Mouse (Mus musculus) frontal cortex, adult 2 months (tissue): Measurements from ENCODE around the gene Higd1c. TPM values are rescaled to one million over a fixed set of nuclear protein-coding genes. Genes with fewer than 3 reads are reported as not detected.
A peak's percentile ranks its signal among the peaks of the same experiment; 100 is the strongest.
"Not testable (repeated sequence)": the region's sequence is repeated elsewhere in the genome, so short reads cannot be mapped to it uniquely, and the experiment has no call there.

Experiments
- DNase-seq, 2 experiments: peaks; one replicate each; pipeline ENCODE4 v3.0.0; 2022; ENCODE audit warnings: low spot score in 1 of 2; ENCODE audit errors: extremely low spot score in 1 of 2
- polyA plus RNA-seq: library from polyadenylated mRNA; depleted of rRNA; stranded (reverse); fragments of >200 nt; gene quantifications from 2 replicates; pipeline ENCODE4 v1.2.3, GENCODE M21; 2012

Gene Higd1c
- polyA plus RNA-seq, 1 experiment, result not detected

DNA sequence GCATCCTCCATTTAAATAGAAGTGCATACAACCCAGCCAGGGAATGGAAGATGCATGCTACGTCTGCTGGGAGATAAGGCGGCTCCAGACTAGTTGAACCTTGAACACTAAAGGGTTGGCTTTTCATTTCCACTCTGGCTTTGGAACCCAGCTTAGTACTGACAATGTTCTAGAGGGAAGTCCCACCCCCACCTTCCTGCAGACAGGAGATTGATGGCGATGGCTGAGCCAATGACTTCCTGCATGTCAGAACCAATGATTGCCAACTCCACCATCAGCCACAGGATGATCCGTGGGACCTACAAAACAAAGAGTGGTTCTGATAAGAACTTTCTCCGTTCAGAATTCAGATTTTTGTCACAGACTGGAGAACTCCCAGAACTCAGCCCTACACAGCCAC is 41.7 kb downstream of the Higd1c start:
- no peak for DNase-seq

GRCm38 (mm10) chr15:100410918-100411672 is 46.8 kb downstream of the Higd1c start:
- no peak for DNase-seq

- no peak for DNase-seq
These were observed 47.4 kb downstream of the Higd1c start for GRCm38 (mm10) chr15:100411731-100412130.

GRCm38 (mm10) chr15:100413306-100413705 is 49.0 kb downstream of the Higd1c start:
- no peak for DNase-seq

GRCm38 (mm10) chr15:100414011-100414410 is 49.7 kb downstream of the Higd1c start:
- no peak for DNase-seq

DNA sequence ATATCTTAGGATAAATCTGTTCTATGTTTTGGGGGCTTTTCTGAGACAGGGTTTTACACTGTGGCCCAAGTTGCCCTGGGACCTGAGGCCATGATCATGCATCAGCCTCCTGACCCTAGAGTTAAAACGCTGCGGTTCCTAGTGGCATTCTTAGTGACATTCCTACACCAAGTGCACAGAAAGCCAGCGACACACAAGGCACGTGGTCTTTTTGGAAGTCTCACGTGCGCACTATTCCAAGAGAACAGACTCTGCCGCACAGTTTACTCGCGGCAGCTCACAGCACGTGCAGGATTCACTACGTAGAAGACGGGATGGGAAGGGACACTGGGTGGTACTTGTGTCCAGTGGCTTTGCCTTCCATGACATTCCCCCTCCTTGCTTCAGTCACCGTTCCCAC is 50.6 kb downstream of the Higd1c start:
- no peak for DNase-seq

GRCm38 (mm10) chr15:100415684-100416083 is 51.3 kb downstream of the Higd1c start:
- no peak for DNase-seq

GRCm38 (mm10) chr15:100417854-100418450 is 53.6 kb downstream of the Higd1c start:
- no peak for DNase-seq

GRCm38 (mm10) chr15:100419311-100419710 is 55.0 kb downstream of the Higd1c start:
- no peak for DNase-seq

- no peak for DNase-seq
These were observed 55.8 kb downstream of the Higd1c start for GRCm38 (mm10) chr15:100419901-100420745.

DNA sequence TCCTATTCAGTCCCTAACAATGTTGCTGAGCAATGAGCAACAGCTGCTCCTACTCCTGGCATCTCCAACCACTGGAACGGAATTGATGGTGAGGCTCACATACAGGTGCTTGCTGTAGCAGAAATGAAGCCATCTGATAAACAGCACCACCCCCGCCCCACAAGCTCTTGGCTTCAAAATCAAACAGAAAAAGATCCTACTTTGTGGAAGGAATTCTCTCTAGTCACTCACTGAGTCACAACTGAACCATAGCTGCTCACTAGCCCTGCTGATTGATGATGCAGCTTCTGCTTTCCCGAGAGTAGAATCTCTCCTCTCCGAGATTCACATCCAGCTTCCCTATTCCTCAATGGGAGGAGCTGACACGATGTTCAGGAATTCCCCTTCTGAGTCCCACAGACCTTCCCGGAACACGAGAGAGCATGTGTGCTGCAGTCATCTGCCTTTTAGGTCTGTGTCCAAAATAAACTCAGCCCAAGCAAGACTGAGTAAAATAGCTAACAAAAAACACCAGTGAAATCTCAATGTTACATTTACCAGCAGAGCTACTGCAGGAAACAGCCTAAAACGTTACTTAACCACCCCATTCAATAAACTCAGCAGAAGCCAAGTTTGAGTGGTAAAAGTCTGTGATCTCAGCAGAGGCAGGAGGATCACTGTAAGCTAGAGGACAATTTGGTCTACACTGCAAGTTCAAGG is 56.9 kb downstream of the Higd1c start:
- peak in 1 of 2 experiments; percentile 30 for DNase-seq

DNA sequence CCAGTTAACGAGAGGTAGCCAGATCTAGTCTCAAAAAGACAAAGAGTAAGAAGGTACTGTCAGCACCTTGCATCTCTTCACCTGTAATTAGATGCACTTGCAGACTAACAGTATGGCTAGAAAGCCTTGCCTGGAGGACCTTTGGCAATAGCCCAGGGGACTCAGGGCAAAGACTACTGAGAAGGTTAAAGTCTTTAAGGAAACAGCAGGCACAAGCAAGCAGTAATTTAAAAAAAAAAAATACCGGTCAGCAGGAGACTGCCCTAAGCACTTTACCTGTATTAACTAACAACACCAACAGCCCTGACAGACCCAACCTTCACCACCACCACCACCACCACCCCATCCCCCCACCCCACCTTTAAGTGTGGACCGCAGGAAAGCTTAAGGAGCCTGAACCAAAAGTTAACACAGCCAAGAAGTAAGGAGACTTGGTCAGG is 57.4 kb downstream of the Higd1c start, which contains the start of gene Gm5475:
Gene Gm5475 (plus strand): TSS at position 390 of the 440 bp plus-strand sequence.
- DNase-seq, result not testable (repeated sequence)

GRCm38 (mm10) chr15:100422476-100422875 is 58.1 kb downstream of the Higd1c start:
- no peak for DNase-seq

- DNase-seq, result peak; percentile 93 to 97
These were observed 58.8 kb downstream of the Higd1c start for GRCm38 (mm10) chr15:100422899-100423860.

DNA sequence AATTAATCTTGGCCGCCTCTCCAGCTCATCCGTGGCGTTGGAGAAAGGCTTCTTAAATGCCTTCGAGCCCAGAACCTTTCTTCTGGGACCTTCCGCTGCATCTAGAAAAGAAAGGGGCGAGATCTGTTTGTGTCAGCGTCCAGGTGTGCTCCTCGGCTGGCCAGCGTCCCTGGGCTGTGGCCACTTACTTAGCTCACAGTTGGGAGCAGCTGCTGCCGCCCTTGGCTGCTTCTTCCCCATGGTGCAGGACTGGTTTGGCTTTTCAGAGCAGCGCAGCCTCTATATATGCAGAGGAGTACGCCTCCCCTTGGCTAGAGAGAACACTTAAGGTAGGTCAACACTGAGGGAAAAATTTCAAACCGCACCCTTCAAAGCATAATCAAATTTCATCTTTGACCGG is 59.6 kb downstream of the Higd1c start:
- DNase-seq, result no peak

DNA sequence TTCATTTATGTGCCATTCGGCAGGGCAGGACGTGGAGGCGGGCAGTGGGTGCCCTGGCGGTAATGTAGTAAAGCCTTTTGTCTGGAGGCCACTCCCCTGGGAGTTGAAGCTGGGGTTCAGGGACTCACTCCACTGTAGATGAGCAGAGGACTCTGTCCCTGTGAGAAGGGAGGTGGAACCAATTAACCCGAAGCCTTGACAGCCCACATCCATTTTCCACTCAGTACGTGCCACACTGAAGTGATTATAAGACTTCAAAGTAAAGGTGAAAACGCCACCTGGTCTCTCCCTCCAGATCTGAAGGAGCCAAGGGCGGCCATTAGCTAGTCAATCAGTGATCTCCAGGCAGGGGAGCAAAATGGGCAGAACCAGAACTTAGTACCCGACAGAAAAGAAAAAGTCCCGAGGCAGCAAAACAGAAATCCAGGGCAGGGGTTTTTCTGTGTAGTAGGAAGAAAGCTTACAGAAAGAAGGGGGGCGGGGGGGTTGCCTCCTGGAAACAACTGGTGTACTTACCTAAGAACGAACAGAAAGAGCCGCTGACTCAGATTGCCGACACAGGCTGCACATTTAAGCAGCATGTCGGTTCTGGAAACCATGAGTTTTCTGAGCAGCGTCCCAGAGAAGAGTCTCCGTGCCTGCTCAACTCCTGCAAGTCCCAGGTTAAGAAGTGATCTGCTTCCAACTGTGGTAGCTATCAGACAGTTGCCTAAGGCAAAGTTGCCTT is 60.2 kb downstream of the Higd1c start, which contains the start of gene Slc11a2:
Gene Slc11a2 (minus strand): TSS at position 677 of the 727 bp plus-strand sequence.
- DNase-seq, result no peak

GRCm38 (mm10) chr15:100428296-100428905 is 64.1 kb downstream of the Higd1c start:
- no peak for DNase-seq

- no peak for DNase-seq
These were observed 65.7 kb downstream of the Higd1c start for GRCm38 (mm10) chr15:100429959-100430565.
